Mouse (Mus musculus) G1E-ER4 (cell line): ENCODE measurements at regions not wholly inside any gene's neighbourhood (a gene's known extent, or its start where the extent isn't known, plus 50 kb on each side); places are given as distances from the start of the nearest gene placed in this dataset.

ENCODE experiments used
- GATA1 ChIP-seq: IDR thresholded peaks from one replicate; pipeline ENCODE4 v1.8.0; 2012; ENCODE audit warnings: low read length, inconsistent platforms

- TF ChIP-seq GATA1, result no peak
Observed at GRCm38 (mm10) chr8:89371773-89372132, 327.8 kb upstream of the Sall1 start.

GRCm38 (mm10) chr8:89370816-89371772 lies 327.1 kb upstream of the Sall1 start:
- no peak for TF ChIP-seq GATA1

- no peak for TF ChIP-seq GATA1
Observed at GRCm38 (mm10) chr8:89365430-89365829, 321.5 kb upstream of the Sall1 start.

DNA sequence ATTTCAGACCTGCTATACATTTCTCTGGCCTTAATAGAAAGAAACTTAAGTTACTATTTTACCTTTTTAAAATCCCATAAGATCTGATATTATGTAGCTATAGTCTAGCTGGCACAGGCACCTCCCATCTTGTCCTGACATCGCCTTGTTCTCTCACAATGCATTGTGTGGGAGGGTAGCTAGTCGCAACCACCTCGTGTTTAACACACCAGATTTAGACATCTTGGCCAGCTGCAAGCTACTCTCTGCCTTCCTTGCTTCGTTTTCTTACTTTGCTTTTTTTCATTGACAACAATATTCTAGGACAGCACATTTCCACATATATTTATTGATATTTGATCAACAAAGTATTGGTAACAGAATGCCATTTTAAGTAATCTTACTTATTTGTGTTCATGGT lies 314.4 kb upstream of the Sall1 start:
- TF ChIP-seq GATA1, result no peak

DNA sequence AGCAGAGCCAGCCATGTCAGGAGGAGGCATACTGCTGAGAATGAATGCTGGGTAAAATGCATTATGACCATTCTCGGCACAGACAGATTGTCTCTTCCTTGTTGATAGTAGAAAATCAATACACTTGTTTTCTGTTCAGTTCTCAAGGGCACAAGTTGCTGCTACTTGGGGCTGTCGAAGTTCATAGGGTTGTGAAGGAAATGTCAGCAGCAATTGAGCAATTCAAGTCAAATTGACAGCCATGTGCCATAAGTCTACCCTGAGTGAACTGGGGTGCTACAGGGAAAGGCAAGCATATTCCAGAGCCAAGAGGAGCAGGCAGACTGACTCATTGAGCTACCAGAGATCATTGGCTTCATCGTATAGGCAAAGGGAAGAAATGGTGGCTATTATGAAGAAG lies 301.6 kb upstream of the Sall1 start:
- no peak for TF ChIP-seq GATA1

- TF ChIP-seq GATA1, result no peak
Observed at GRCm38 (mm10) chr8:89341686-89342085, 297.7 kb upstream of the Sall1 start.

- no peak for TF ChIP-seq GATA1
Observed at GRCm38 (mm10) chr8:89335416-89335815, 291.5 kb upstream of the Sall1 start.

- TF ChIP-seq GATA1, result no peak
Observed at GRCm38 (mm10) chr8:89325751-89326351, 281.9 kb upstream of the Sall1 start.

GRCm38 (mm10) chr8:89325248-89325645 lies 281.3 kb upstream of the Sall1 start:
- no peak for TF ChIP-seq GATA1

DNA sequence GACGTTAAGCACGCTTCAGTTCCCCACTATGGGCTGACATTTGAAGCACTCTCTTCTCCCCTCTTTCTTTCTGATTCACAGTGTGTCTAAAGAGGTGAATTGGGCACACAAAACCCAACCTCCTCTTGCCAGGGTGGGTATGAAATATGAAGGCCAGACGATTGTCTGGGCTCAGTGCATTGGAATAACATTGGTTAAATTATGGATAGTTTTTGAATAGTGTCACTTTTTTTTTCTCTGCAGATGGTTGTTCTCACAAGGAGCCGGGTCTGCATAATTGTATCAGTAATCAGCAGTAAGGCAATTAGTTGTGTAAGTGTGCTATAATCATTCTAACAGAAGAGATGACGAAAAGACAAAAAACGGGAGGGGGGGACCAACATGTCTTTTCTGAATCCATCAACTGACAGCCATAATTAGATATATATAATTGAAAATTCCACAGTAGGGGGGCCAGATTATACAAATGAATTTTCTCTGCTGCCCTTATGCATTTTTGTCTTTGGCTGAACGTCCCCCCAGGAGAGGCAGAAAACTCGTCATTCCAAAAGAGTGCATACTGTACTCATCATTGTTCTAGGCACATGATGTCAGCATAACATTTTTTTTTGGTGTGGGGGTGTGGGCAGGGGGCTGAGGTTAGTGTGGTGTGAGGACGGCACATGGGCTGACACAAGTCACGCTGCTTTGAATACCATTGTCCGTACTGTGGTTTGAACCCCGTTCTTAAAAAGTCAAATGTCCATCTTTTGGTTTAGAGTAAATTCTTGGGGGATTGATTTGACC lies 280.7 kb upstream of the Sall1 start:
- no peak for TF ChIP-seq GATA1

- no peak for TF ChIP-seq GATA1
Observed at GRCm38 (mm10) chr8:89317514-89318289, 273.7 kb upstream of the Sall1 start.

- no peak for TF ChIP-seq GATA1
Observed at GRCm38 (mm10) chr8:89316566-89317175, 272.7 kb upstream of the Sall1 start.

GRCm38 (mm10) chr8:89314907-89315306 lies 270.9 kb upstream of the Sall1 start:
- TF ChIP-seq GATA1, result no peak

DNA sequence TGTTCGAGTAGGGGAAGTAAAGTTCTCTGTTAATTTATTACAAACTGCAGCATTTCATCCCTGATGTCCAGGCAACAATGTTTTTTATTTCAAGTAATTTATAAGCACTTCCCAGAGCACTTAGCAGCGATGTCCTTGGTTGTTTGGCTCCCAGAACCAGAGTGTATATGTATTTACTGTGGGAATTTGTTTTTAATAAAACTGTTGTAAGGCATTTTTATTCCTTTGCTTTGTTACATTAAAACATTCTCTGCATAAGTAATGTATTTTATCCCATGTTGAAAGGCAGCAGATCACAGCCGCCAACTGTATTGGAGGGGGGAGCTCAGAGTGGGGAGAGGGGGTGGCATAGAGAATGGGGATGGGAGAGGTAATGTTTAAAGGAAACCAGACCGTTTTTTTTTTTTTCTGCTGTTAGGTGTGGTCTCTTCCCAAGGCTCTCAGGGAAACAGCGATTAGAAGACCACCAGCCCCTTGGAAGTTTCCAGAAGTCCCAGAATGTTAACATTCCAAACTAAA lies 266.8 kb upstream of the Sall1 start:
- no peak for TF ChIP-seq GATA1

DNA sequence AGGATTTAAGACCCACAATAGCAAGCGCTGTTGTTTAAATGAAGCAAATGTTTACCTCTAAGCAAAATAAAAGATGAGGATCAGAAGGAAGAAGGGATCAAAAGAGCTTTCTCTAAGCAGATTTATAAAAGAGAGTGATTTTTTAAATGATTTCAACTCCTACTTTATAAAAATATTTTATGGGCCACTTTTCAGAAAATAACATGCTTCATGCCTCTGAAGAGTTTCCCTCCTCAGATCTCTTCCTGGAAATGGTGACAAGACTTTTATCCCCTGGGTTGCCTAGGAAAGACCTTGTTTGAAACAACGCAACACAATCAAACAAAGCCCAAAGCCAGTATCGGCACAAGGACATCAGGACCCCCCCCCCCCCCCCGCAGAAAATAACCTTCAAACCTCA lies 265.6 kb upstream of the Sall1 start:
- no peak for TF ChIP-seq GATA1
